ENCODE assay signal across 10 mouse cellular contexts in the genomic region with DNA sequence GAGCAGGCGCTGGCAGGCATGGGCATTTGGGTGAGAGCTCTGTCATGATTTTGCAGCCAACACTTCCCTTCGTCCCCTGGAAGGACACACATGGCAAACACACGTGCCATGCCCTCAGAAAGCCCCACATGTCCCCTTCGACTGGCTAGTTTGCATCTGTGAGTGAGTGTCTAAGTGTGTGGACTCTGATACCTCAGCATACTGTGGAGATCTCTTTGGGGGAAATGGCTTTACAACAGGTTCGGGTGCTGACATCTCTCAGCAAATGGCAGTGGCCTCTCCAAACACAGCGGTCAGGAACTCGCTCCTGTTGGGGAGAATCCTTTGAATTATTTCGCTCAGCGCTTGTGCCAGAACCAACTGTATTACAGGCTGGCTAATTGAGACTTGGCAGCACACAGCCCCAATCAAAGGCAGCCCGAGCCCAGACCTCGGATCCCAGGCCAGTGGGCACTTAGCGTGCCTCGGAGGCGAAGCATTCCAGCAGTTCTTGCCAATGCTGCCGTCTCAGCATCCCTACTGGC.
A peak's percentile ranks its signal among the peaks of the same experiment; 100 is the strongest.
DNase-seq lines count a peak whose midpoint lies in the region.
"Had no signal": no experiment of that assay in that cellular context is flagged by ENCODE, and none has a peak within 500 bp of the region (broad histone marks: within the 10 kb centered on the region; RNA-seq: fewer than 3 reads in every experiment).

No protein-coding gene starts in this region.

- DNase-seq in cerebellum, postnatal 10 days: peak; percentile 80 to 85
- DNase-seq in cerebellum, adult 8-10 months: no peak
- peak; percentile 8 for DNase-seq in left cerebral cortex, adult 11 months (ENCODE audit: low spot score)
- no peak for DNase-seq in left cerebral cortex, postnatal 36 days (ENCODE audit: low spot score in 2 of 2)
- DNase-seq in heart, postnatal 10 days: peak; percentile 84 to 85
- peak; percentile 75 for DNase-seq in left cerebral cortex, postnatal 4 days
- DNase-seq in kidney, postnatal 36 days: no peak
- no peak for DNase-seq in adrenal gland, adult (ENCODE audit: inconsistent age in 2 of 2, low spot score in 1 of 2)
- DNase-seq: gastrocnemius, postnatal 25 days; lung, adult 2 months had no signal

- intact Hi-C loops in left cerebral cortex, postnatal 36 days (cut with DNase I): no loop called here
- intact Hi-C loops in heart, postnatal 10 days (cut with DNase I): no loop called here
- intact Hi-C loops in left cerebral cortex, postnatal 4 days (cut with DNase I): no loop called here

Comparison
In these comparisons a context has a peak if more than half of its experiments do, and no peak if none do; other contexts are left out.
1. DNase-seq: peak in cerebellum, postnatal 10 days (2 of 2), left cerebral cortex, adult 11 months (single experiment), heart, postnatal 10 days (2 of 2) and left cerebral cortex, postnatal 4 days (single experiment); none in cerebellum, adult 8-10 months (single experiment), left cerebral cortex, postnatal 36 days (0 of 2), kidney, postnatal 36 days (0 of 2) and adrenal gland, adult (0 of 2).